Mouse (Mus musculus) frontal cortex, postnatal 10 days (tissue): ENCODE measurements around the gene Rgl1.
"Not testable (repeated sequence)": the region's sequence is repeated elsewhere in the genome, so short reads cannot be mapped to it uniquely, and the experiment has no call there.

ENCODE experiments used
- DNase-seq, 2 experiments: peaks; one replicate each; pipeline ENCODE4 v3.0.0; 2022; ENCODE audit warnings: low spot score in 2 of 2, mixed read lengths in 1 of 2

The Rgl1 gene

GRCm38 (mm10) chr1:152659961-152660360, 106.2 kb downstream of the Rgl1 start:
- DNase-seq, result no peak

DNA sequence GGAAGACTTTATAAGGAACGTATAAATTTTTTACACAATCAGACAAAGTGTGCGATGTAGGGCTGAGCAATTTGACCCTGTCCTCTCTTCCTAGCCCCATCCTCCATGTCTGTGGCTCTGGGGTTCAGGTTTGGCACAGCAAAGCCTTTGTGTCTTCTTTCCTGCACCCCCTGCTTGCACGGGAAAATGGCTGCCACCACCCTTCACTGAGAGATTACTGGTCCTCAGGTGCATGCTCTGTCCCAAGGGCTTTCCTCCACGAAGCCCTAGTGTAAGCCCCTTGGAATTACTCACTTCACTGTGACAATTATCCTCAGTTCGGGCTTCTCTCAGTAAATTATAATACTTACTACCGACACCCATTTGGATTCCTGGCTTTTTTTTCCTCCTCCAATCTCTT, 109.5 kb downstream of the Rgl1 start:
- no peak for DNase-seq

- DNase-seq, result no peak
These were observed 111.3 kb downstream of the Rgl1 start for GRCm38 (mm10) chr1:152654851-152655250.

GRCm38 (mm10) chr1:152651495-152651874, 114.7 kb downstream of the Rgl1 start:
- no peak for DNase-seq

DNA sequence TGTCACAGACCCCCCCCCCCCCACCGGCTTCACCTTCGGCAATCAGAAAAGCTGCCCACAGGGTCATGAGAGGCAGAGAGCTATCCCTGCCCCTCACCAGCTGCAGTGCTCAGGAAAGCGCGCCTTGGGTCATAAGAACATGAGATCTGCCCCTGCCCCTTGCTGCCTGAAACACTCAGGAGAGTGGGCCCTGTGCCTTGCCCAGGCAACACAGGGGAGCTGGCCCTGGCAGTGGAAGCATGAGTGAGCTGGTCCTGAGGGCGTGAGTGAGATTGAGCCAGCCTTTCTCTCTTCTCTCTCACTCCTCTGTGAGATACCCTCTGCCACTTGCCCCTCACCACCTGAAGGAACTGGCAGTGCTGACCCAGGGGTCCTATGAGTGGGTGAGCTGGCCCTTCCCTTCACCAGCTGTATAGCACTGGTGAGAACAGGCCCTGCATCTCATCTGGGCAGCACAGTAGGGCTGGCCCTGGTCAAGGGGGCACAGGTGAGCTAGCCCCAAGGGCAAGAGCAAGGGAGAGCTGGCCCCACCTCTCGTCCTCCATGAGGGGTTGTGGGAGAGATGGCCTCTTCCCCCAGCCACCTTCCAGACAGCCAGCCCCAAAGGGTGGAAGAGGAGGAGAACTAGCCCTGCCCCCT, 115.2 kb downstream of the Rgl1 start:
- no peak for DNase-seq

GRCm38 (mm10) chr1:152648052-152648451, 118.1 kb downstream of the Rgl1 start:
- no peak for DNase-seq

DNA sequence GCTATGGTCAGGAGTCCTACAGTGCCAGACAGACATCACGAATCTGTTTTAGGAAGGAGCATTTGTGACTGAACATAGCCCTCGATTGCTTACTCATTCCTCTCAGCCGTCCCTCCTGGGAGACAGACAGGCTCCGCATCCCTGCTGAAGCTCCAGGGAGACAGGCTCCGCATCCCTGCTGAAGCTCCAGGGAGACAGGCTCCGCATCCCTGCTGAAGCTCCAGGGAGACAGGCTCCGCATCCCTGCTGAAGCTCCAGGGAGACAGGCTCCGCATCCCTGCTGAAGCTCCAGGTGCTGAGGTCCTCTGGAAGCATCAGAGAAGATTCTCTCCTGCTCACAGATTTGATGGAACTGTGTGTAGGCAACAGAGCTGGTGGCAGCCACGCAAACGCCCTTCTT, 123.9 kb downstream of the Rgl1 start:
- not testable (repeated sequence) for DNase-seq

GRCm38 (mm10) chr1:152640195-152640981, 125.8 kb downstream of the Rgl1 start:
- DNase-seq, result peak; percentile 34 to 44

DNA sequence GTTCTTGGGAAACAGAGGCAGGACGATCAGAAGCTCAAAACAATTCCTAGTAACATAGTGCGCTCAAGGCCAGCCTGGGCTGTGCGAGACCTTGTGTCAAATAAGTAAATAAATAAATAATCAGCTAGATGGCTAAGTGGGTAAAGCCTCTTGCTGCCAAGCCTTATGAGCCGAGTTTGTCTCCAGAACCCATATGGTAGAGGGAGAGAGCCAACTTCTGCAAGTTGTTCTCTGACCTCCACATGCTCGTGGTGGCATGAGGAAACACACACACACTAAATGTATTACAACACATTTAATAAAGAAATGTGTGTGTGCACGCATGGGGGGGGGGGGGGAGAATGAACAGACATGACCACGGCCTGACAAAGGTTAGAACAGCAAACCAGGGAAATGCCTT, 126.8 kb downstream of the Rgl1 start:
- DNase-seq, result no peak

- DNase-seq, result no peak
These were observed 131.5 kb downstream of the Rgl1 start for GRCm38 (mm10) chr1:152634638-152635037.

- no peak for DNase-seq
These were observed 136.4 kb downstream of the Rgl1 start for GRCm38 (mm10) chr1:152629780-152630179.

DNA sequence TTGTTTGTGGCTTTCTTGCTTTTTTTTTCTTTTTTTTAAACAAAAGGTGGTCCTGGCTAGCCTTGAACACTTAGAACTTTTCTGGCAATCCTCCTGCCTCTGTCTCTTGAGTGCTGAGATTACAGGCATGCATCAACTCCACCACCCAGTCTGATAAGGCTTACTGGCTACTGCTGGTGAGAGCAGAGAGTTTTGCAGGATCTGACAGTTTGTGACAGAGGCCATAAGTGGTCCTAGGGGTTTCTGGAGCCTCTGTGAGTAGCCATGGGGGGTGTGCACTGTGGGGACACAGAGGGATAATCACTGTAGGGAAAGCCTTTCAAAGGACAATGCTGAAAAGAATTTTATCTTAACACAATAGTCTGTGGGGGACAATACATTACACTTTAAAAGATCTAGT, 140.5 kb downstream of the Rgl1 start:
- no peak for DNase-seq

GRCm38 (mm10) chr1:152624644-152625454, 141.3 kb downstream of the Rgl1 start:
- peak in 1 of 2 experiments; percentile 65 for DNase-seq

- no peak for DNase-seq
These were observed 142.5 kb downstream of the Rgl1 start for GRCm38 (mm10) chr1:152623375-152624270.

GRCm38 (mm10) chr1:152622765-152623211, 143.4 kb downstream of the Rgl1 start:
- DNase-seq, result no peak

GRCm38 (mm10) chr1:152621624-152622023, 144.5 kb downstream of the Rgl1 start:
- DNase-seq, result no peak

DNA sequence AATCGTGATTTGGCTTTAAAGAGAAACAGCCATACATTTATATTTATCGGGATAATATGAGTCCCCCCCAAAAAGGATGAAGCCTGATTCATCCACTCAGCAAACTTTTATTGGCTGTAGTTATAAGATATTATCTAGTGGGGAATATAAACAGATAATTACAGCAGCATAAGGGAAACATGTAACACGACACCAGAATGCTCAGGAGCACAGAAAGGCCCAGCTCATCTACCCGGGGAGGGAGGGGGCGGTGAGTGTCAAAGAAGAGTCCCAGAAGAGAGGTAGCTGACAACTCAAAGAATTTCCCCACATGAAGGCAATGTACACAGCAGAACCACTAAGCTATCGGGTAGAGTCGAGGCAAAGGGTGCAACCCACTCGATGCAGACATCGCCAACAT, 146.8 kb downstream of the Rgl1 start:
- DNase-seq, result no peak

GRCm38 (mm10) chr1:152618896-152619295, 147.3 kb downstream of the Rgl1 start:
- no peak for DNase-seq

DNA sequence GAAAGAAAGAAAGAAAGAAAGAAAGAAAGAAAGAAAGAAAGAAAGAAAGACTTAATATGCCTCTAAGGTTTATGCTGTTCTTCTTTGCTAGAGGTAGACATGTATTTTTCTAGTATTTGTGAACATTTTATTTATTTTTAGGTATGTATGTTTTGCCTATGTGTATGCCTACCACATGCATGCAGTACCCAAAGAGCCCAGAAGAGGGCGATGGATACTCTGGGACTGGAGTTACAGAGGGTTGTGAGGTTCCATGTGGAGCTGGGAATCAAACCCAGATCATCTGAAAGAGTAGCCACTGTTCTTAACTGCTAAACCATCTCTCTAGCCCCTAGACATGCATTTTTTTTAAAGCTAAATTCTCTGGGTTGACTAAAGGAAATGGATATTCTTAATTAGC, 147.8 kb downstream of the Rgl1 start:
- no peak for DNase-seq

DNA sequence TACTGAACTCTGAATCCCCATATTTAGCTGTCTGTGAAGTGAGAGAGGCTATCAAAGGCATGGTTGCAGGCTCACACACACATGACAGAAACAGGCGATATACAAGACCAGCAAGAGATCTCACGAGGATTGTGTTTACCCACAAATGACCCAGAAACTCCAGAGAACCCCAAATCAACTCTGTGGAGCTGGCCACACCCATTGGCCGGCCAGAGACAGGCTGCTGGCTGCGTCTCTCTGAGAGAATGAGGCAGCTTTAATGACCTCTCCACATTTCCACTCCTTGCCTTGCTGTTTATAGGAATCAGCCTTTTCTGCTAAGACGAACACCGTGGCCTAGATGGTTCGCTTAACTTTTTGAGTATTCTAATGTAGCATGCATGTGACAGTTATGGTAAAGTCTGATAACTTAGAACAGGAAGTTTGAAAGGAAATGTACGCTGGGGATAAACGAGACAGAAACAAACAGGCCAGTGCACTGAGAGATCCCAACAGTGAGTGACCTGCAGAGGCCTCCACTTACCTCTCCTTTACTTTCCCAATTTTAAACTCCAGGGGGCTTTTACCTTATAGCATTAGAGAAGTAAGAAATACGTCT, 148.3 kb downstream of the Rgl1 start:
- no peak for DNase-seq

- no peak for DNase-seq
These were observed 149.4 kb downstream of the Rgl1 start for GRCm38 (mm10) chr1:152616777-152617057.
